Mouse (Mus musculus): ENCODE results near the gene B020004J07Rik. TPM values are rescaled to one million over a fixed set of nuclear protein-coding genes. Genes with fewer than 3 reads are reported as not detected.

The B020004J07Rik gene
- under 1 TPM in 1 of 2 experiments, not detected in 1; 0.34 TPM for polyA plus RNA-seq (2017; shearing (Covaris generic))

GRCm38 (mm10) chr4:101843923-101844322, at the start of gene B020004J07Rik:
Gene B020004J07Rik (minus strand): TSS chr4:101844023.

Other genes with a start within 250 kb of the B020004J07Rik start
- 10 to 100 TPM; 71.6 to 81.7 TPM for gene Leprot, start 196.3 kb downstream of the B020004J07Rik start, polyA plus RNA-seq (2017; shearing (Covaris generic))
- gene Lepr, start 126.6 kb downstream of the B020004J07Rik start, polyA plus RNA-seq (2017; shearing (Covaris generic)) = under 1 TPM; 0.17 to 0.37 TPM
- not detected for gene C130073F10Rik, start 49.8 kb upstream of the B020004J07Rik start, polyA plus RNA-seq (2017; shearing (Covaris generic))
- under 1 TPM in 1 of 2 experiments, not detected in 1; 0.12 TPM for gene Gm12800, start 65.1 kb upstream of the B020004J07Rik start, polyA plus RNA-seq (2017; shearing (Covaris generic))
- not detected for gene Gm12794, start 96.4 kb upstream of the B020004J07Rik start, polyA plus RNA-seq (2017; shearing (Covaris generic))
- gene Gm12790, start 137.0 kb upstream of the B020004J07Rik start, polyA plus RNA-seq (2017; shearing (Covaris generic)) = not detected
- not detected for gene Gm12789, start 142.6 kb upstream of the B020004J07Rik start, polyA plus RNA-seq (2017; shearing (Covaris generic))
- gene Pde4b, start 243.5 kb upstream of the B020004J07Rik start, polyA plus RNA-seq (2017; shearing (Covaris generic)) = 10 to 100 TPM; 52.9 to 80.6 TPM

Data from inflammation-experienced regulatory T-cells (primary cell).